Mouse (Mus musculus): Measurements from ENCODE around the gene Tmem207. TPM values are rescaled to one million over a fixed set of nuclear protein-coding genes. Genes with fewer than 3 reads are reported as not detected.

Tmem207 gene
- polyA plus RNA-seq (2014; fragmentation: Nextera tagmentation; extraction: Ambion mirVana): not detected in 2 replicates

DNA sequence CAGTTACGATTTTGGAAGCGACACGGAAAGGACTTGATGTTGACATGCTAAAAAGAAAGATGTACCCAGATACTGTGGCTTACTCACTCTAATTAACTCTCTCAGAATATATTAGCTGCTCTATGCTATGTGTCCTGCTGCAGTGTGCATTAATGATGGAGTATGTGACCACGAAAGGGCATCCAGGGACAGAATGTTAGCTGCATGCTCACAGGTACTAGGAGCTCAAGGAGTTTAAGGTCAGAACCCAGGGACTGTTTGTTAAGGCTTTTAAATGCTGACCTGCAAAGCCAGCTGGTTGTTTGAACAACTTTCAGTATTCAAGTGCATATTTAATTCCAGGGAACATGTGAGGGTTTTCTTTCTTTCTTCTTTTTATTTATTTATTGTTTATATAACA lies at the start of gene Tmem207:
TSS of gene Tmem207 (minus strand) at position 101 of the 400 bp plus-strand sequence.
- H3K4me2 ChIP-seq (replicated peaks; ENCODE audit: low read depth, low read length): no peak within 1 kb of the TSS
- no peak for ATAC-seq (ENCODE audit: low FRiP score, low TSS enrichment)
- no peaks in the 10 kb centered on the region for H3K9me3 ChIP-seq (ENCODE audit: control insufficient read depth, low read length)
- H3K36me3 ChIP-seq (ENCODE audit: control insufficient read depth, insufficient read depth, low read length): no peaks in the 10 kb centered on the region
- H3K9ac ChIP-seq (ENCODE audit: low read depth, low read length): no peak within 1 kb of the TSS
- H3K4me1 ChIP-seq (ENCODE audit: control insufficient read depth, insufficient read depth, low read length): no peaks in the 10 kb centered on the region; the same call in 1 of the 2 replicates
- no peak within 1 kb of the TSS for H3K27ac ChIP-seq (ENCODE audit: low read depth, low read length)
- 87% methylated on average over 4 of the region's 4 CpGs for WGBS
- no peaks in the 10 kb centered on the region for H3K27me3 ChIP-seq (ENCODE audit: control insufficient read depth, insufficient read depth, low read length)
- H3K4me3 ChIP-seq (ENCODE audit: low read length): no peak within 1 kb of the TSS

DNA sequence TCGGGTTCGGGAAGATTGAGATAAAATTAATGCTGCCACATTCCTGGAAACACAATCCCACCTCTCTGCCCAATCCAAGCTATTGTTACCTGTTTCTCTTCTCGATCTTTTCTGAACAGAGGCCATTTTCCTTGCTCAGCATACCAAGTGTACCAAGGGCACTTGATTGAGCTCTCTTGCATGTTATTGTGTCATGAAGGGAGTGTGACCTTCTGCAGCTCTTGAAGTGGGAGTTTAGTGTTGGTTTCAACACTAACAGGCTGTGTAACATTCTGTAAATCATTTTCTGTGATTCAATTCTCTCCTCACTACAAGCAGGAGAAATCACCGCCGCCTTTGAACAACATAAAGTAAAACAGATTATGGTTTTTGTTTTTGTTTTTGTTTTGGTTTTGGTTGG lies 47.6 kb upstream of the Tmem207 start:
- H3K4me3 ChIP-seq (ENCODE audit: low read length): no peak overlapping the region
- 53% methylated on average over 5 of the region's 5 CpGs for WGBS
- H3K27ac ChIP-seq (ENCODE audit: low read depth, low read length): no peak overlapping the region
- no peaks in the 10 kb centered on the region for H3K36me3 ChIP-seq (ENCODE audit: control insufficient read depth, insufficient read depth, low read length)
- no peaks in the 10 kb centered on the region for H3K4me1 ChIP-seq (ENCODE audit: control insufficient read depth, insufficient read depth, low read length)
- no peaks in the 10 kb centered on the region for H3K27me3 ChIP-seq (ENCODE audit: control insufficient read depth, insufficient read depth, low read length)
- H3K9ac ChIP-seq (ENCODE audit: low read depth, low read length): no peak overlapping the region
- ATAC-seq (ENCODE audit: low FRiP score, low TSS enrichment): no peak
- no peak overlapping the region for H3K4me2 ChIP-seq (replicated peaks; ENCODE audit: low read depth, low read length)
- H3K9me3 ChIP-seq (ENCODE audit: control insufficient read depth, low read length): no peaks in the 10 kb centered on the region

DNA sequence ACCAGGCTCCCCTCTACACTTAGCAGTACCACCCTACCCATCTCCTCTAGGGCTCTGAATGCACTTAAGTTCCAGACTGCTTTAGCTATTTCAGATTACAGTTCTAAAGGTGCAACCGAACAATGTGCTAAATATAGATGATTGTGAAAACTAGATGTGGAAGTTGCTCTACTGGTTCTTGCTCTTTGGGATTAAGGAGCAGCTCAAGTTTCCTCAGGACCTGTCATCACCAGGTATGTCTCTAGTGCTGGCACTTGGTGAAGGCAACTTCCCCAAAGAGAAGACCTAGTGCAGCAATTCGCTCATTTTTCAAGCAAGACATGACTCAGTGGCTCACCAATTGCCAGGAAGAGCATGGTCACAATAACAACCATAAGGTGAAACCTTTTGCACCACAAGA lies 45.3 kb upstream of the Tmem207 start:
- Histone ChIP-seq H3K27me3 (ENCODE audit: control insufficient read depth, insufficient read depth, low read length) (no peaks in the 10 kb centered on the region), H3K4me1 (ENCODE audit: control insufficient read depth, insufficient read depth, low read length) (no peaks in the 10 kb centered on the region), H3K9ac (ENCODE audit: low read depth, low read length) (no peak overlapping the region), H3K4me3 (ENCODE audit: low read length) (no peak overlapping the region), H3K36me3 (ENCODE audit: control insufficient read depth, insufficient read depth, low read length) (no peaks in the 10 kb centered on the region), H3K4me2 (replicated peaks; ENCODE audit: low read depth, low read length) (no peak overlapping the region), H3K27ac (ENCODE audit: low read depth, low read length) (no peak overlapping the region), H3K9me3 (ENCODE audit: control insufficient read depth, low read length) (no peaks in the 10 kb centered on the region)
- WGBS: 85% methylated on average over 2 of the region's 2 CpGs
- ATAC-seq (ENCODE audit: low FRiP score, low TSS enrichment): no peak

DNA sequence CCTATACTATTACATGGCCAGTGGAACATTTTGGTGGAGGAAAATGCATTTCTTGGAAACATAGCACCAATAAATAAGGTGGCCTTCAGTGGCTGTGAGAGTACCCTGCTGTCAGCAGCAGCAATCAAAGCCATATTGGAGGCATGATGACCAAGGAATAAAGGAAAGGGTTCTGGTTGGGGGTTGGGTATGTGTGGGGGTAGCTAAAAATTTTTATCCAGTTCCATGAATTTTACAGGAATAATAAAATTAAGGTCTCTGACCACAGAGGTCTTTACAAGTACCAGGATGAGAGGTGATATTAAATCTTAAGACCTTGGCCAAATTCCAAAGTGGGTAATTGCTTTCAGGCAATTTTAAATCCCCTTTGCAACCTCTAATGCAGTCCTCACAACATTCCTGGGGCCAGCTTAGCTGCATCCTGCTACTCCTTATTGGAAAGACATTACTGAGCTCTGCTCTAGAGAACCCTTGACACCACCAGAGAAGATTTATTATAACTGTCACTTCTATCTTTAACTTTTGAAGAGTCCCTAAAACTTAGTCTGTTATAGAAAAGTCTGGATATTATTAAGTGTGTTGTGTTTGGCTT lies 42.9 kb upstream of the Tmem207 start:
- ATAC-seq (ENCODE audit: low FRiP score, low TSS enrichment): no peak

DNA sequence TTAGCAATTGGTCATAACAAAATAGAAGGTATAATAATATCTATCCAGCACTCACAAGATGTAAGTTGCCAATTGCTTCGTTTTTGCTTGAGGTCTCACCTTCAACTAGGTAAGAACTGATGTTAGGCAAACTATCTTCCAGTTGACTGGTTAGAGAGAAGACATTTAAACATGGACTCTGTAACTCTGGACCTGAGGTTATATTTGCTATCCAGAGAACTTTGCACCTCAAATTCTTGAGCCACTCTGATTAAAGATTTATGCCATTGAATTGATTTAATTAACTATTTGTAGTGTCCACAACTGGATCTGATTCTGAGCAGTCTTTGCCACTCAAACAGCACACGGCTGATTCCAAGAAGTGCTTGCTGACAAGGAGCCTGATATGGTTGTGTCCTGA lies 36.2 kb upstream of the Tmem207 start:
- Histone ChIP-seq H3K36me3 (ENCODE audit: control insufficient read depth, insufficient read depth, low read length) (no peaks in the 10 kb centered on the region), H3K9ac (ENCODE audit: low read depth, low read length) (no peak overlapping the region), H3K9me3 (ENCODE audit: control insufficient read depth, low read length) (no peaks in the 10 kb centered on the region), H3K4me3 (ENCODE audit: low read length) (no peak overlapping the region), H3K27ac (ENCODE audit: low read depth, low read length) (no peak overlapping the region), H3K4me1 (ENCODE audit: control insufficient read depth, insufficient read depth, low read length) (no peaks in the 10 kb centered on the region), H3K4me2 (replicated peaks; ENCODE audit: low read depth, low read length) (no peak overlapping the region), H3K27me3 (ENCODE audit: control insufficient read depth, insufficient read depth, low read length) (no peaks in the 10 kb centered on the region)
- no peak for ATAC-seq (ENCODE audit: low FRiP score, low TSS enrichment)
- WGBS: 88% methylated on average over 2 of the region's 2 CpGs

More for the DNA sequence above, 42.9 kb upstream of the Tmem207 start:
- H3K36me3 ChIP-seq (ENCODE audit: control insufficient read depth, insufficient read depth, low read length): no peaks in the 10 kb centered on the region
- no peaks in the 10 kb centered on the region for H3K9me3 ChIP-seq (ENCODE audit: control insufficient read depth, low read length)
- H3K27me3 ChIP-seq (ENCODE audit: control insufficient read depth, insufficient read depth, low read length): no peaks in the 10 kb centered on the region
- H3K4me2 ChIP-seq (replicated peaks; ENCODE audit: low read depth, low read length): no peak overlapping the region
- H3K27ac ChIP-seq (ENCODE audit: low read depth, low read length): no peak overlapping the region
- no peak overlapping the region for H3K4me3 ChIP-seq (ENCODE audit: low read length)
- H3K4me1 ChIP-seq (ENCODE audit: control insufficient read depth, insufficient read depth, low read length): no peaks in the 10 kb centered on the region
- H3K9ac ChIP-seq (ENCODE audit: low read depth, low read length): no peak overlapping the region

DNA sequence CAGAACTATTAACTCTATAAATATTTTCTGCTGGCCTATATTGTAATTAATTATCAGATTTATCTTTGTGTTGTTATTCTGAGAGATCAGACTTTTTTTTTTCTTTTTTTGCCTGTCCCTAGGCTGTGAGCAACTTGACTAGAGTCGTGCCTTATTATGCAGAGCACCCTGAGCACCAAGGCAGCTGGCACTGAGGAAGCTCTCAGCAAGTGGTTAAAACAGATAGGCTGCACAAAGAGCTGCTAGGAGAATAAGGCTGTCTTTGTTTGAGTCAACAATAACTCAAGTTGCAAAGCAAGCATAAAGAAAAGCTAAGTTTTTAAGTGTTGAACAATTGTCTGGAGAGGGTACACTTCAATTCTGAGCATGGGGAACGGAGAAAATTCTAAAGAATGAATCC lies 35.2 kb upstream of the Tmem207 start:
- no peak overlapping the region for H3K27ac ChIP-seq (ENCODE audit: low read depth, low read length)
- no peaks in the 10 kb centered on the region for H3K9me3 ChIP-seq (ENCODE audit: control insufficient read depth, low read length)
- no peaks in the 10 kb centered on the region for H3K27me3 ChIP-seq (ENCODE audit: control insufficient read depth, insufficient read depth, low read length)
- no peak overlapping the region for H3K4me2 ChIP-seq (replicated peaks; ENCODE audit: low read depth, low read length)
- no peaks in the 10 kb centered on the region for H3K36me3 ChIP-seq (ENCODE audit: control insufficient read depth, insufficient read depth, low read length)
- no peak overlapping the region for H3K4me3 ChIP-seq (ENCODE audit: low read length)
- no peak for ATAC-seq (ENCODE audit: low FRiP score, low TSS enrichment)
- 67% methylated on average over 2 of the region's 2 CpGs for WGBS
- no peaks in the 10 kb centered on the region for H3K4me1 ChIP-seq (ENCODE audit: control insufficient read depth, insufficient read depth, low read length)
- no peak overlapping the region for H3K9ac ChIP-seq (ENCODE audit: low read depth, low read length)

DNA sequence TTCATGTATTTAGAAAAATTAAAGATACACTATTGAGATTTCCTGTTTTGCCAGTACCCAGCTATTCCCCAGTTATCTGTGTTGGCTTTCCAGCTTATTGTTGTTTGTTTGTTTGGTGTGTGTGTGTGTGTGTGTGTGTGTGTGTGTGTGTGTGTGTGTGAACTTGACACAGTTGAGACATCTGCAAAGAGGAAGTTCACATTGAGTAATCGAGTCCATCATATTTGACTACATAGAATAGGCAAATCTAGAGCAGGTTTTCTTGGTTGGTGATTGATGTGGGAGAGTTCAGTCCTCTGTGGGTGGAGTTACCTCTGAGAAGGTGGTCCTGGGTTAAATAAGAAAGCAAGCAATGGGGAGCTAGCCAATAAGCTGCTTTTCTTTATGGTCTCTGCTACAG lies 32.2 kb upstream of the Tmem207 start:
- Histone ChIP-seq H3K4me1 (ENCODE audit: control insufficient read depth, insufficient read depth, low read length) (no peaks in the 10 kb centered on the region), H3K9me3 (ENCODE audit: control insufficient read depth, low read length) (no peaks in the 10 kb centered on the region), H3K9ac (ENCODE audit: low read depth, low read length) (no peak overlapping the region), H3K27me3 (ENCODE audit: control insufficient read depth, insufficient read depth, low read length) (no peaks in the 10 kb centered on the region), H3K27ac (ENCODE audit: low read depth, low read length) (no peak overlapping the region), H3K4me2 (replicated peaks; ENCODE audit: low read depth, low read length) (no peak overlapping the region), H3K4me3 (ENCODE audit: low read length) (no peak overlapping the region), H3K36me3 (ENCODE audit: control insufficient read depth, insufficient read depth, low read length) (no peaks in the 10 kb centered on the region)
- WGBS: 85% methylated on average over 1 of the region's 1 CpGs
- no peak for ATAC-seq (ENCODE audit: low FRiP score, low TSS enrichment)

DNA sequence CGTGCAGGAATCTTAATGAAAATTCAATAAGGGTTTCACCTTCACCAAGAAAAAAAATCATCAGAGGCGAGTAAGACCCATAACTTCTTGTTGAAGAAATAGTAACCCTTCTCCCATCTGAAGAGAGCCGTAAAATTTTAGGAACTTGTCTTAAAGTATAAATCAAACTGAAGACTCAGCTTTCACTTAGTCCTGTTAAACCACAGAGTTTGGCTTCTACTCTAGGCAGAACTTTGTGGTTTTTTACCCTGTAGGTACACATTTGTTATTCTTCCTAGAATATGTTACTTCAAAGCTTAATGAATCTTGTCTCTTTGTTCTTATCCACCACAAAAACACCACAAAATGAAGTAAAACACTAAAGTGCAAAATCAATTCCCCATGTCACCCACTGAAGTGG lies 25.7 kb upstream of the Tmem207 start:
- no peaks in the 10 kb centered on the region for H3K36me3 ChIP-seq (ENCODE audit: control insufficient read depth, insufficient read depth, low read length)
- no peak for ATAC-seq (ENCODE audit: low FRiP score, low TSS enrichment)
- H3K4me2 ChIP-seq (replicated peaks; ENCODE audit: low read depth, low read length): no peak overlapping the region
- H3K4me3 ChIP-seq (ENCODE audit: low read length): no peak overlapping the region
- H3K27ac ChIP-seq (ENCODE audit: low read depth, low read length): no peak overlapping the region
- 27% methylated on average over 3 of the region's 3 CpGs for WGBS
- no peaks in the 10 kb centered on the region for H3K9me3 ChIP-seq (ENCODE audit: control insufficient read depth, low read length)
- H3K4me1 ChIP-seq (ENCODE audit: control insufficient read depth, insufficient read depth, low read length): no peaks in the 10 kb centered on the region
- H3K27me3 ChIP-seq (ENCODE audit: control insufficient read depth, insufficient read depth, low read length): no peaks in the 10 kb centered on the region
- no peak overlapping the region for H3K9ac ChIP-seq (ENCODE audit: low read depth, low read length)

DNA sequence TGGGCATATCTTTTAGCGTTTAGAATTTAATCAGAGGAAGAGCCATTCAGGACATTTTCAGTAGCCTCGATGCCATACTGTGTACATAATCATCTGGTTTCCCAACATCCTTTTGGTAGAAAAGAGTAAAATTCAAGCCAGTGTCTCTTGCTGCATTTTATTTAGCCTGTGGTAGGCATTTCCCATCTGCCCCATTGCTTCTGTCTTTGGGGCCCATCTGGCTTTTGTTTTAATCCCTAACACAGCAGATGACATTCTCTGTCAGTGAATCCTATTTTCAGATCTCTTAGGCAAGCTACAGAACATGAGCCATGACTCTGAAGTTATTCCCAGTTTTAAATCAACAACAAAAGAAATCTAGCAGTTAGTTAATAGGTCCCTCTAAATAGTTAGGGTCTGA lies 22.7 kb upstream of the Tmem207 start:
- Histone ChIP-seq H3K9me3 (ENCODE audit: control insufficient read depth, low read length) (no peaks in the 10 kb centered on the region), H3K9ac (ENCODE audit: low read depth, low read length) (no peak overlapping the region), H3K4me3 (ENCODE audit: low read length) (no peak overlapping the region), H3K4me1 (ENCODE audit: control insufficient read depth, insufficient read depth, low read length) (no peaks in the 10 kb centered on the region; the same call in 1 of the 2 replicates), H3K4me2 (replicated peaks; ENCODE audit: low read depth, low read length) (no peak overlapping the region), H3K36me3 (ENCODE audit: control insufficient read depth, insufficient read depth, low read length) (no peaks in the 10 kb centered on the region), H3K27me3 (ENCODE audit: control insufficient read depth, insufficient read depth, low read length) (no peaks in the 10 kb centered on the region), H3K27ac (ENCODE audit: low read depth, low read length) (no peak overlapping the region)
- ATAC-seq (ENCODE audit: low FRiP score, low TSS enrichment): no peak
- 95% methylated on average over 2 of the region's 2 CpGs for WGBS
